Mouse (Mus musculus) midbrain, embryonic 15.5 days (tissue): ENCODE results near the gene Atoh8. TPM values are rescaled to one million over a fixed set of nuclear protein-coding genes. Genes with fewer than 3 reads are reported as not detected.

Source experiments
- ATAC-seq: fragments of 200-750 bp; cut with Nextera tagmentation; replicated peaks from 2 replicates; pipeline ENCODE4 v1.8.0; 2017; ENCODE audit warnings: moderate TSS enrichment
- H3K27ac ChIP-seq: fragments of 300-500 bp; sonication (generic); 2 replicates; pipeline ENCODE4 v1.5.1; 2015; ENCODE audit warnings: mild to moderate bottlenecking, inconsistent platforms
- H3K27me3 ChIP-seq: fragments of 300-500 bp; sonication (generic); replicated peaks from 2 replicates; pipeline ENCODE4 v1.6.1; 2015; ENCODE audit warnings: inconsistent platforms
- H3K36me3 ChIP-seq: fragments of 300-500 bp; sonication (generic); replicated peaks from 2 replicates; pipeline ENCODE4 v1.6.1; 2015; ENCODE audit warnings: inconsistent platforms
- H3K4me1 ChIP-seq: fragments of 300-500 bp; sonication (generic); 2 replicates; pipeline ENCODE4 v1.6.1; 2015; ENCODE audit warnings: inconsistent platforms
- H3K4me2 ChIP-seq: fragments of 300-500 bp; sonication (generic); 2 replicates; pipeline ENCODE4 v1.6.1; 2015; ENCODE audit warnings: inconsistent platforms, mild to moderate bottlenecking, moderate library complexity
- H3K4me3 ChIP-seq: fragments of 300-500 bp; sonication (generic); 2 replicates; pipeline ENCODE4 v1.5.1; 2015; ENCODE audit warnings: mild to moderate bottlenecking, inconsistent platforms
- H3K9ac ChIP-seq: fragments of 300-500 bp; sonication (generic); 2 replicates; pipeline ENCODE4 v1.6.1; 2015; ENCODE audit warnings: mild to moderate bottlenecking, inconsistent platforms
- H3K9me3 ChIP-seq: fragments of 300-500 bp; sonication (generic); 2 replicates; pipeline ENCODE4 v1.6.1; 2016; ENCODE audit warnings: inconsistent platforms
- WGBS: fragments of 180-500 bp; shearing (Covaris S2); methylation state at CpG from one replicate; pipeline ENCODE4 v1.1.7; 2015; ENCODE audit warnings: mixed read lengths; 5-methylcytosine and 5-hydroxymethylcytosine counted together
- polyA plus RNA-seq: library from polyadenylated mRNA; unstranded; fragments of >200 nt; fragmentation: Nextera tagmentation; extraction: Ambion mirVana; gene quantifications from 2 replicates; pipeline ENCODE4 v1.2.1, GENCODE M21; 2015

Gene Atoh8
- polyA plus RNA-seq, 1 experiment from 2014 or later = 1.9 TPM

DNA sequence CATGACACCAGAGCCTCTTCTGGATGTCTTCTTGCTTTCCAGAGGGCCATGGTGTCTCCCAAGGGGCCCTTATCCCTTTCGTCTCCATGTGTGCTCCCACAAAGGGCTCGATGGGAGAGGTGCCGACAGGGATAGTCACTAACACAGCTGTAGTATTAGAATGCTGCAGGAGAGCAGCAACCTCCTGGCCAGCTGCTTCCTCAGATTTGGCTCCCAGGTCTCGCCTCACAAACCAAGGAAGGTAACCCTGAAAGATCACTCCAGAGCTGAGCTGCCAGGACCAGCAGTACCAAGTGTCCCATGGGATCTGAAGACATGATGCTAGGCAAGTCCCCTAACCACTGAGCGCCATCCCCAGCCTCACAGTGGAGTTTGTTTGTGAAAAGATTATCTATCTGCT, 32.6 kb downstream of the Atoh8 start:
- Histone ChIP-seq H3K4me1 (peaks cover 5% of the 10 kb centered on the region; the same call in 1 of the 2 replicates), H3K9me3 (no peaks in the 10 kb centered on the region), H3K36me3 (no peaks in the 10 kb centered on the region), H3K4me3 (no peak overlapping the region), H3K9ac (no peak overlapping the region), H3K4me2 (no peak overlapping the region), H3K27me3 (no peaks in the 10 kb centered on the region), H3K27ac (no peak overlapping the region)
- WGBS = 81% methylated on average over 5 of the region's 5 CpGs
- no peak for ATAC-seq

DNA sequence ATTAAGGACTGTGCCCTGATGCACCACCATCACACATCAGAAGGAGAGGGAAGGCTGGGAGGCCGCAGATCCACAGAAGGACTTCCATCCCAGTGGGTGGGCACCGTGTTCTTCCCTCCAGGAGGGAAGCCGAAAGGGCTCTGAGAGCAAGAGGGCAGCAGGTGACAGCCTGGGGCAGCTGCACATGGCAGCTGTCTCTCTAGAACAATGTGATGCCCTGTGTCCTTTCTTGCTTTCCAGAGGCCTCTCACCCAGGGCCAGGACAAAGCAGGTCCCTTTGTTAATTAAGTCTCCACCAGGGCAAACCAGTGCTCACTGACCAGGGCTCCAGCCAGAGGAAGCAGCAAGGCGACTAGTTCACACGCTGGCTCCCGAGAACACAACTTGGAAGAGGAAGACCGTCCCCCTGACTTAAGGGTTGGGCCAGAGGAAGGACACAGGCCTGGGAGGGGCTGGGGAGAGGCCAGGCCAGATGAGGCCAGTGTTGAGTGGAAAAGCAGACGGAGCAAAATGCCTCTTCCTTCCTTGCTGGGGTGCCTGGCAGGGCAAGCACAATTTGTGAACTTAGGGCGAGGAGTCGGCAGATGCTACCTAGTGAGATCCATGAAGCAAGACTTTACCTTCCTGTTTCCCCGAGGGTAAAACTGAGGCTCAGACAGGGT, 34.7 kb downstream of the Atoh8 start:
- no peak for ATAC-seq
- Histone ChIP-seq H3K27ac (no peak overlapping the region), H3K9ac (no peak overlapping the region), H3K4me2 (no peak overlapping the region), H3K4me1 (peaks cover 5% of the 10 kb centered on the region; the same call in 1 of the 2 replicates), H3K27me3 (no peaks in the 10 kb centered on the region), H3K36me3 (no peaks in the 10 kb centered on the region), H3K4me3 (no peak overlapping the region), H3K9me3 (no peaks in the 10 kb centered on the region)
- 41% methylated on average over 11 of the region's 11 CpGs for WGBS

DNA sequence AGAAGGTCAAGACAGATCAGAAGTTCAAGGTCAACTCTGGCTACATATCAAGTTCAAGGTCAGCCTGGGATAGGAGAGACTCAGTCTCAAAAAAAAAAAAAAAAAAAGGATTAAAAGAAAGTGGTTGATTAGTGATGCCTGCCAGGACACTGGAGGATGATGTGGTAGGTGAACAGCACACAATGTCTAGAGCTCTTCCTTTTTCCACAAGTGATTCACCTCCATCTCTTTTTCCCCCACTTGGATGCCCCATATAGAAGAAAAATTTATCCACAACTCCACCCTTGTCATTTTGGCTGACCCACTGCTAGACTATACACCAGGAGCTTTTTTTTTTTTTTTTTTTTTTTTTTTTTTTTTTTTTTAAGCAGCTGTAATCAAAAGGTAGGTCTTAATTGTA, 37.9 kb downstream of the Atoh8 start:
- Histone ChIP-seq H3K4me3 (no peak overlapping the region), H3K9ac (no peak overlapping the region), H3K4me2 (no peak overlapping the region), H3K9me3 (no peaks in the 10 kb centered on the region), H3K4me1 (peaks cover 5% of the 10 kb centered on the region; the same call in 1 of the 2 replicates), H3K27me3 (no peaks in the 10 kb centered on the region; the same call in 1 of the 2 replicates), H3K36me3 (no peaks in the 10 kb centered on the region), H3K27ac (no peak overlapping the region)
- no peak for ATAC-seq

DNA sequence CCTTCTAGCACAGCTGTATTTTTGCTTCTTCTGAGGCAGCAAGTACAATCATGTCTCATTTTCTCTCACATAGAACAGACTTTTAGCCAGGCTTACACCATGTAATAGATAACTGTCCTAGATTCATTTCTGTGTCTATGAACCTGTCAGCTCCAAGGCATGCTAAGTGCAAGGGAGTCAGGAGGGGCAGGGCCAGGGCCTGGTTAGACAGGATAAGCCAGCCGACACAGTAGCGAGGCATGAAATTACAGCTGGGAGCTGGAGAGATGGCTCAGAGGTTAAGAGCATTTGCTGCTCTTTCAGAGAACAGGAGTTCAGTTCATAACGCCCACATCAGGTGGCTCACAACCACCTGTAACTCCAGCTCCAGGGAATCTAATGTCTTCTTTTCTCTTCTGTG, 38.7 kb downstream of the Atoh8 start:
- Histone ChIP-seq H3K27ac (no peak overlapping the region), H3K27me3 (no peaks in the 10 kb centered on the region; the same call in none of the 2 replicates), H3K36me3 (no peaks in the 10 kb centered on the region), H3K4me2 (no peak overlapping the region), H3K4me3 (no peak overlapping the region), H3K9ac (no peak overlapping the region), H3K9me3 (no peaks in the 10 kb centered on the region), H3K4me1 (peaks cover 5% of the 10 kb centered on the region; the same call in 1 of the 2 replicates)
- WGBS = 88% methylated on average over 3 of the region's 3 CpGs
- ATAC-seq = no peak

DNA sequence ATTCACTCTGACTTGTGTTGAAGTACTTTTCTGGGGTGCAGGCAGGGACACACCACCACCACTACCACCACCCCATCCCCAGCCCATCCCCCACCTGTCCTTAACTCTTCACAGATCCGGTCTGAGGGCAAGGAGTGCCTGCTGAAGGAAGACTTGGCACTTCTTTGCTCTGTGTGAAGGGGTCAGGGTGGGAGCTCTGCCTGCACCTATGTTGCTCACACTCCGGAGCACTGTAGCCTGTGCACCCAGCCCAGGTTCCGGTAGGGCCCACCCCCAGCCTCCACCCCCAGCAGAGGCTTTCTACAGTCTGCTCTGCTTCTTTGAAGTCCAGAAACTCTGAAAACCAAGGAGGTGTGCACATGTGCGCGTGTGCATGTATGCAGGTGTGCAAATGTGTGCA, 44.8 kb downstream of the Atoh8 start:
- no peak for ATAC-seq
- 72% methylated on average over 5 of the region's 5 CpGs for WGBS
- peaks cover 19% of the 10 kb centered on the region for H3K27me3 ChIP-seq
- no peak overlapping the region for H3K4me3 ChIP-seq
- no peak overlapping the region for H3K4me2 ChIP-seq
- H3K9me3 ChIP-seq = no peaks in the 10 kb centered on the region
- H3K9ac ChIP-seq = no peak overlapping the region
- no peak overlapping the region for H3K27ac ChIP-seq
- no peaks in the 10 kb centered on the region for H3K36me3 ChIP-seq
- peaks cover 11% of the 10 kb centered on the region for H3K4me1 ChIP-seq

DNA sequence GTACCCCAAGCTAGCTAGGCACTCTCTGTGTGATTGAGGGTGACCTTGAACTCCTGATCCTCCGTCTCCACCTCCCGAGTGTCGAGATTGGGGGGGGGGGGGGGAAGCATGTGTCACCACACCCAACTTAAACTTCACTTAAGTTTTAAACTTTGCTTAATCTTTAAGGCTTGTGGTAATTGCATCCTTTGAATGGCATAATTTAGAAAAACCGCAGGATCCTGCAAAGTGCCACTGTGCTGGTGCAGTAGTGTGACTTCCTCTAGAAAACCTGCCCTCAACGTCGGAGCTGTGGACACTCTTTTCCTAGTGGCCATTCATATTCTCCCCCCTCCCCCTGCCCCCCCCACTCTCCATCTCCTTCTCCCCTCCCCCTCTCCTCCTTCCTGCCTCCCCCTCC, 45.3 kb downstream of the Atoh8 start:
- Histone ChIP-seq H3K9ac (no peak overlapping the region), H3K36me3 (no peaks in the 10 kb centered on the region), H3K27ac (no peak overlapping the region), H3K9me3 (no peaks in the 10 kb centered on the region), H3K4me3 (no peak overlapping the region), H3K27me3 (peaks cover 19% of the 10 kb centered on the region), H3K4me1 (peaks cover 11% of the 10 kb centered on the region), H3K4me2 (no peak overlapping the region)
- ATAC-seq = no peak
- 39% methylated on average over 6 of the region's 6 CpGs for WGBS

DNA sequence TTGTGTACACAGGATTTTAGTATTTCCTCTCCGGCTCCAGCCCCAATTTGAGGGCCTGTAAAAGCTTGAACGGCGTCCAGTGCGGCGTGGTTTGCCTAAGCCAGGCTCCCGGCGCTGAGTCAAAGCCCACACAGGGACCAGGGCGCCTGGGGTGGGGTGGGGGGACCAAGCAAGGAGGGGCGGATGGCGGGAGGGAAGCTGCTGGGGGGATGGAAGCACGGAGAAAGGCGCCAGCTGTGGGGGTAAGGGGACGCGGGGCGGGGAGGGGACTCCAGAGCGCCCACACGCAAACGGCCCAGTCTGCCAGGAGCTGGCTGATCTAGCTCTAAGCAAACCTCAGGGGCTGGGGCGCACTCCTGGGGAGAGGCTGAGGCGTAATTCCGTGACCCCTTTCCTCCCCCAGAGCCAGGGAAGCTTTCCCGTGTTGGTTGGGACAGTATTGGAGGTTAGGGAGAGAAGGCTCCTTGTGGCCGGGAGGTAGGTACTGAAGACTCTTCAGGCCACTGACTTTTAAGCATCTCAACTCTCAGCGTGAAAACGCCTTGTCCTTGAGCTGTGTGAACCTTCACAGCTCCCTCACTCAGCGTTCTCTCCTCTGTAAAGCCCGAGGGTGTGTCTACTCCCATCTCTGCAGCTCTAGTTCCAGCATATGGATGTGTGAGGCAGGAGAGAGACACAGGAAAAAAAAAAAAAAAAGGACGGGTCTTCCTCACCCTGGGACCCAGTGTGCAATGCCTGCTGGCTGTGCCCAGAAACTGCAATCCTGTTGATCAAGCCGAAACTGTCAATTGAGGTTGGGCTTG, 46.1 kb downstream of the Atoh8 start:
- WGBS = 2% methylated on average over 28 of the region's 29 CpGs
- Histone ChIP-seq H3K36me3 (no peaks in the 10 kb centered on the region), H3K27ac (no peak overlapping the region), H3K4me2 (peak overlapping the region; percentile 48), H3K9me3 (no peaks in the 10 kb centered on the region), H3K4me3 (peak overlapping the region; percentile 7; the same call in 1 of the 2 replicates), H3K9ac (no peak overlapping the region), H3K27me3 (peaks cover 19% of the 10 kb centered on the region), H3K4me1 (peaks cover 11% of the 10 kb centered on the region)
- no peak for ATAC-seq

DNA sequence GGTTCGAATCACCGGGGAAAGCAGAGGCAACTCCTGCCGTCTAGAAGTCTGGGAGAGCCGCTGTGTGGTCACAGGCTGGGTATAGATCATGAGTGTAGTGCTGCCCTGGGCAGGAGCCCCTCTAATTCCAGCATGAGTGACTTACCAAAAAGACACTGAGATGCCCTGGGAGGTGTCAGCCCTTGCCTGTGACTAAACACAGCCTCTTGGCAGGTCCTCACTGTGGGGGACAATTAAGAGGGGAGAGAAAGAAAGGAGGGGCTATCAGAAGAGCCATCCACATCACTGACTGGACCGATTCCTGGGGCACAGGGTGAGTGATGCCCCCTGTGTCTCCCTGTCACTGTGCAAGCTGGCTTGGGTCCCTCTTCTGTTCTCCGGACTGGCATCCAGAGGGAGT, 48.6 kb downstream of the Atoh8 start:
- Histone ChIP-seq H3K36me3 (no peaks in the 10 kb centered on the region), H3K4me3 (no peak overlapping the region), H3K27me3 (peaks cover 19% of the 10 kb centered on the region), H3K9ac (no peak overlapping the region), H3K27ac (no peak overlapping the region), H3K4me2 (no peak overlapping the region), H3K9me3 (no peaks in the 10 kb centered on the region), H3K4me1 (peaks cover 11% of the 10 kb centered on the region)
- ATAC-seq = no peak
- WGBS = 79% methylated on average over 6 of the region's 6 CpGs

DNA sequence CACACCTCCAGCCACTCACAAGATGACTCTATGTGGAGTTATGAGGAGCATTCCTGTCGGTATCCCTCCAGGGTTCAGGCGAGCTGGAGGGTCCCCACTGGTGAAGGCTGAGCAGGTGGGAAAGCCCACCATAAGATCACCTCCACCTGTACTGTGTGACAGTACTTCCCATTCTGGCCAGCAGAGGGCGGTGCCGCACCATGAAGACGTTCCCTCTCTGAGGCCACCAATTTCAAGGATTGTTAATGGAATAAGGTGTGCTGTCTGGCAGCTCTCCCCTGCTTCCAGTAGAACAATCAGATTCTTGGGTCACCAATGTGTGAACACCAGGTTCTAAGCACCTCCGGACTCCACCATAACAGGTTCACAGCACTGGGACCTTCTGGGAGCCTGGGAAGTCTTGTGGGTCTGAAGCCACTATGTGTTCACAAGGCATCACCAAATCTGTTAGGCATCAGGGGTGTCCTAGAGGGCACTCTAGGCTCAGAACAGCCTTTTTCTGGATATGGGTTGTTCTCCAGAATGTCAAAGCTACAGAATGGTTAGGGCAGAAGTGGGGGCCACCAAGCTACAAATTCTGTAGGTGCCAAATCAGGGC, 49.4 kb downstream of the Atoh8 start:
- no peaks in the 10 kb centered on the region for H3K9me3 ChIP-seq
- ATAC-seq = peak; percentile 75
- H3K4me2 ChIP-seq = no peak overlapping the region
- no peak overlapping the region for H3K27ac ChIP-seq
- H3K4me1 ChIP-seq = peaks cover 11% of the 10 kb centered on the region
- H3K4me3 ChIP-seq = no peak overlapping the region
- no peaks in the 10 kb centered on the region for H3K36me3 ChIP-seq
- 5% methylated on average over 6 of the region's 6 CpGs for WGBS
- peaks cover 19% of the 10 kb centered on the region for H3K27me3 ChIP-seq
- H3K9ac ChIP-seq = no peak overlapping the region

DNA sequence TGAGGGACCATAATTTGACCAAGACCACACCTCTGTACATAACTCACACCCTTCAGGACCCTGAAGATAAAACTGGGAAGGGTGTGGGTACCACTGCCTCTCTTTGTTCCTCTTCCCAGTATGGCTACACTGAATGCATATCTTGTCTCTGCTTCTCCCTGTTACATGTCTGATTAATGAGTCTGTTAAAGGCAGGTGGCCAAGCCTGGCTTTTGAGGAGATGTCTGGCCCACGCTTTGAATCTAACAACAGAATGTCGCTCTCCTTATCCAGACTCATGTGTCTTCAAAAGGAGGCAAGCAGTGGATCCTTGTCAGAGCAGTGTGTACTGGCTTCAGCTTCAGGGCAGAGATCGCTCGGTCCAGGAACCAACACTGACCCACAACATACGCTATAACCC, 50.8 kb downstream of the Atoh8 start:
- whole genome bisulfite sequencing = 89% methylated on average over 5 of the region's 5 CpGs
- H3K4me3 ChIP-seq = no peak overlapping the region
- no peak for ATAC-seq

DNA sequence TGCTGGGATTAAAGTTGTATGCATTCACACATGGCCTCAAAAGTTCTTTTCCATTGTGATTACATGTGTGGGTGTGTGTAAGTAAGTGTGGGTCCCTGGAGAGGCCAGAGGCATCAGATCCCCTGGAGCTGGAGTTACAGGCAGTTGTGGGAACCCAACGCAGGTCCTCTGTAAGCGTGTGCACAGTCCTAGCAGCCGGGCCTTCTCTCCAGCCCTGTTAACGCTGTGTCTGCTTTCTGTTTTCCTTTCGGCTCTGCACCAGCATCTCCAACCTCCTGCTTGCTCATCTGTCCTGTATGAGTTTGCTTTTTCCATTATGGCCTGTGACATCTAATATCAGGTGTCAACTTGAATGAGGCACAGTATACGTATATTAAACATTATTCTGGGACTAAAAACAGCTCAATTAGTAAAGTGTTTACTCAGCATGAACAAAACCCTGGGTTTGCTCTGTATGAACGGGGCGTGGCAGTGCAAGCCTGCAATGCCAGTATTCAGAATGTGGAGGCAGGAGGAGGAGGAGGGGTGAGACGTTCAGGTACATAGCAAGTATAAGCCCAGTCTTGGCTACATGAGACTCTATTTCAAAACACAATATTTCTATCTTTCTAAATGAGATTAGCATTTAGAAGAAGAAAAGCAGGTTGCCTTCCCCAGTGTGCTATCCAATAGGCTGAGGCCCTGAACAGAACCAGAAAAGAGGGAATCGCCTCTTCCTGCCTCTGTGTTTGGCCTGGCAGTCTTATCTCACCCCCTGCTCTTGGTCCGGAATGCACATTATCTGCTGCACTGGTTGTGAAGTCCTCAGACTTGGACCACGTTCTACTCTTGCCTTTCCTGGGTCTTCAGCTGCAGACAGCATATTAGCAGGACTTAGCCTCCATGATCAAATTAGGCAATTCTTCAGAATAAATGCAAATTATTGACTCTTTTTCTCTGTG, 55.5 kb downstream of the Atoh8 start:
- Histone ChIP-seq H3K4me2 (no peak overlapping the region), H3K27me3 (no peaks in the 10 kb centered on the region), H3K9me3 (no peaks in the 10 kb centered on the region), H3K27ac (no peak overlapping the region), H3K9ac (no peak overlapping the region), H3K36me3 (no peaks in the 10 kb centered on the region), H3K4me1 (no peaks in the 10 kb centered on the region), H3K4me3 (no peak overlapping the region)
- 83% methylated on average over 12 of the region's 12 CpGs for WGBS
- ATAC-seq = no peak

More for the DNA sequence above, 50.8 kb downstream of the Atoh8 start:
- Histone ChIP-seq H3K27me3 (peaks cover 15% of the 10 kb centered on the region), H3K9ac (no peak overlapping the region), H3K4me1 (peaks cover 10% of the 10 kb centered on the region), H3K4me2 (no peak overlapping the region), H3K27ac (no peak overlapping the region), H3K9me3 (no peaks in the 10 kb centered on the region), H3K36me3 (no peaks in the 10 kb centered on the region)

DNA sequence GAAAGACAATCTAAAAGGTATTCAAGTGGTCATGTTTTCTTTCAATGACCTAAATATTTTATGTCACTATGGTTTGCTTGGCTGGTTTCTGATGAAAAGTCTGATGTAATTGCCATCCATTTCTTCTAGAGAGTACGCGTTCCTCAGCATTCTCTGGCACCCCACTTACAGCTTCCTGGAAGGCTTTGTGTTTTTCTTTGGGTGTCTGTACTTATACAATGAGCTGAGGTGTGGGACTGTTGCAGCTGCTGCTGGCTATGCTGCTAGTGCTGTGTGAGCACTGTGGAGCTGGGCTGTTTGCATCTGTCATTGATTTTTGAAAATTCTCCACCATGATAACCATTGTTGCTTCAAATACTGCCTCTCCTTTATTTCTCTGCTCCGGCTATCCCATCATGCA, 56.4 kb downstream of the Atoh8 start:
- H3K4me2 ChIP-seq = no peak overlapping the region
- 94% methylated on average over 3 of the region's 3 CpGs for WGBS
- H3K4me1 ChIP-seq = no peaks in the 10 kb centered on the region
- no peaks in the 10 kb centered on the region for H3K9me3 ChIP-seq
- H3K27ac ChIP-seq = no peak overlapping the region
- H3K4me3 ChIP-seq = no peak overlapping the region
- H3K9ac ChIP-seq = no peak overlapping the region
- no peak for ATAC-seq
- H3K27me3 ChIP-seq = no peaks in the 10 kb centered on the region
- no peaks in the 10 kb centered on the region for H3K36me3 ChIP-seq
